Mouse (Mus musculus) lung, embryonic 15.5 days (tissue): ENCODE results near the gene Avl9. TPM values are rescaled to one million over a fixed set of nuclear protein-coding genes. Genes with fewer than 3 reads are reported as not detected.

Source experiments
- ATAC-seq: fragments of 200-750 bp; cut with Nextera tagmentation; 2 replicates; pipeline ENCODE4 v1.8.0; 2017; ENCODE audit warnings: moderate number of reproducible peaks, borderline replicate concordance; ENCODE audit not compliant: low FRiP score, low TSS enrichment; ENCODE audit errors: extremely low read depth
- H3K27ac ChIP-seq: fragments of 300-500 bp; sonication (generic); 2 replicates; pipeline ENCODE4 v1.5.1; 2015; ENCODE audit warnings: moderate library complexity, mild to moderate bottlenecking, inconsistent platforms
- H3K27me3 ChIP-seq: fragments of 300-500 bp; sonication (generic); 2 replicates; pipeline ENCODE4 v1.6.1; 2015; ENCODE audit warnings: inconsistent platforms
- H3K36me3 ChIP-seq: fragments of 300-500 bp; sonication (generic); 2 replicates; pipeline ENCODE4 v1.6.1; 2015; ENCODE audit warnings: inconsistent platforms
- H3K4me1 ChIP-seq: fragments of 300-500 bp; sonication (generic); 2 replicates; pipeline ENCODE4 v1.6.1; 2015; ENCODE audit warnings: inconsistent platforms
- H3K4me2 ChIP-seq: fragments of 300-500 bp; sonication (generic); 2 replicates; pipeline ENCODE4 v1.6.1; 2015; ENCODE audit warnings: inconsistent platforms, mild to moderate bottlenecking, moderate library complexity
- H3K4me3 ChIP-seq: fragments of 300-500 bp; sonication (generic); 2 replicates; pipeline ENCODE4 v1.5.1; 2015; ENCODE audit warnings: mild to moderate bottlenecking, inconsistent platforms
- H3K9ac ChIP-seq: fragments of 300-500 bp; sonication (generic); 2 replicates; pipeline ENCODE4 v1.6.1; 2015; ENCODE audit warnings: inconsistent platforms
- H3K9me3 ChIP-seq: fragments of 300-500 bp; sonication (generic); 2 replicates; pipeline ENCODE4 v1.6.1; 2016; ENCODE audit warnings: inconsistent platforms
- WGBS: fragments of 180-500 bp; shearing (Covaris S2); methylation state at CpG from one replicate; pipeline ENCODE4 v1.1.7; 2015; 5-methylcytosine and 5-hydroxymethylcytosine counted together
- polyA plus RNA-seq: library from polyadenylated mRNA; unstranded; fragments of >200 nt; fragmentation: Nextera tagmentation; extraction: Ambion mirVana; gene quantifications from 2 replicates; pipeline ENCODE4 v1.2.1, GENCODE M21; 2015

Avl9 gene
- 10.1 and 11.5 TPM in 2 replicates for polyA plus RNA-seq

GRCm38 (mm10) chr6:56714574-56715269, at the start of gene Avl9:
TSS of gene Avl9 (plus strand) at chr6:56714899.
- Histone ChIP-seq H3K4me1 (0 out of 2 replicates have a peak, but pooled peaks cover 11% of the 10 kb centered on the region), H3K4me3 (peak within 1 kb of the TSS; percentile 89), H3K36me3 (no peaks in the 10 kb centered on the region), H3K4me2 (peak within 1 kb of the TSS; percentile 67), H3K9me3 (no peaks in the 10 kb centered on the region), H3K27ac (peak within 1 kb of the TSS; percentile 96), H3K27me3 (no peaks in the 10 kb centered on the region), H3K9ac (peak within 1 kb of the TSS; percentile 83)
- peak; percentile 98 for ATAC-seq
- under 1% methylated on average over 64 of the region's 64 CpGs for WGBS

GRCm38 (mm10) chr6:56688238-56688637, 26.5 kb upstream of the Avl9 start:
- H3K9ac ChIP-seq = no peak overlapping the region
- 92% methylated on average over 3 of the region's 3 CpGs for WGBS

GRCm38 (mm10) chr6:56691205-56691604, 23.5 kb upstream of the Avl9 start:
- peak; percentile 49; the same call in 1 of the 2 replicates for ATAC-seq

More at GRCm38 (mm10) chr6:56688238-56688637, 26.5 kb upstream of the Avl9 start:
- Histone ChIP-seq H3K27me3 (no peaks in the 10 kb centered on the region), H3K4me3 (no peak overlapping the region), H3K36me3 (no peaks in the 10 kb centered on the region), H3K4me1 (no peaks in the 10 kb centered on the region), H3K27ac (no peak overlapping the region), H3K4me2 (no peak overlapping the region), H3K9me3 (no peaks in the 10 kb centered on the region)
- no peak for ATAC-seq

DNA sequence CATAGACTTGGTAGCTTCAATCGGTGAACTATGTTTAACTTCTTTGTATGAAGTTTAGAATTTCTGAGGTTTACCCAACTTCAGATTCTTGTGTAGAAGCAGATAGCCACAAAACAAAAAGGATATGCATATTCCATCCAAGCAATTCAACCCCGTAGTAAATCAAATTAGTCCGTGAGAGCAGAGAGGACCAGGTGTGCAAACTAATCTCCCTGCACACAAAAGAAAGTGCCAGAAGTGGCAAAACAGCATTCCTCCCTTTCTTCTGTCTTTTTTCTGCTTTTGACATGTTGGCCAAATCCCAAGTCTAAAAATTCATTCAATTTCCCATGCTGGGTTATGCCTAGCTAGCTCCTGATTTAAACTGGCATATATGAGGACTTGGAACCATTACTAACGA, 22.3 kb upstream of the Avl9 start:
- Histone ChIP-seq H3K36me3 (no peaks in the 10 kb centered on the region), H3K4me2 (no peak overlapping the region), H3K4me1 (no peaks in the 10 kb centered on the region), H3K4me3 (no peak overlapping the region), H3K9me3 (no peaks in the 10 kb centered on the region), H3K27me3 (no peaks in the 10 kb centered on the region), H3K27ac (no peak overlapping the region; the same call in 1 of the 2 replicates), H3K9ac (no peak overlapping the region)
- ATAC-seq = no peak
- 66% methylated on average over 4 of the region's 4 CpGs for WGBS

More at GRCm38 (mm10) chr6:56691205-56691604, 23.5 kb upstream of the Avl9 start:
- no peaks in the 10 kb centered on the region for H3K4me1 ChIP-seq
- H3K27me3 ChIP-seq = no peaks in the 10 kb centered on the region
- no peak overlapping the region for H3K4me2 ChIP-seq
- no peaks in the 10 kb centered on the region for H3K9me3 ChIP-seq
- WGBS = 3% methylated on average over 2 of the region's 2 CpGs
- H3K4me3 ChIP-seq = no peak overlapping the region
- no peaks in the 10 kb centered on the region for H3K36me3 ChIP-seq
- no peak overlapping the region for H3K27ac ChIP-seq
- no peak overlapping the region for H3K9ac ChIP-seq

- peak within 1 kb of the TSS; percentile 53; the same call in 1 of the 2 replicates for H3K27ac ChIP-seq
- H3K9ac ChIP-seq = peak within 1 kb of the TSS; percentile 80
- H3K36me3 ChIP-seq = no peaks in the 10 kb centered on the region
- H3K4me1 ChIP-seq = 0 out of 2 replicates have a peak, but pooled peaks cover 3% of the 10 kb centered on the region
- under 1% methylated on average over 46 of the region's 46 CpGs for WGBS
- H3K4me3 ChIP-seq = peak within 1 kb of the TSS; percentile 87
- ATAC-seq = peak; percentile 91
- no peaks in the 10 kb centered on the region for H3K9me3 ChIP-seq
- peak within 1 kb of the TSS; percentile 66 for H3K4me2 ChIP-seq
- H3K27me3 ChIP-seq = no peaks in the 10 kb centered on the region
Measured at GRCm38 (mm10) chr6:56703931-56704900, 10.5 kb upstream of the Avl9 start, which contains the start of gene Lsm5. TSS of gene Lsm5 (minus strand) at chr6:56704710.

GRCm38 (mm10) chr6:56714186-56714573, 519 bp upstream of the Avl9 start:
- H3K4me1 ChIP-seq = 0 out of 2 replicates have a peak, but pooled peaks cover 11% of the 10 kb centered on the region
- H3K4me3 ChIP-seq = peak overlapping the region; percentile 89
- no peaks in the 10 kb centered on the region for H3K27me3 ChIP-seq
- 45% methylated on average over 7 of the region's 7 CpGs for WGBS
- H3K36me3 ChIP-seq = no peaks in the 10 kb centered on the region
- no peaks in the 10 kb centered on the region for H3K9me3 ChIP-seq
- H3K9ac ChIP-seq = no peak overlapping the region
- H3K4me2 ChIP-seq = peak overlapping the region; percentile 67
- ATAC-seq = no peak
- no peak overlapping the region for H3K27ac ChIP-seq

GRCm38 (mm10) chr6:56715270-56715666, 569 bp downstream of the Avl9 start:
- under 1% methylated on average over 25 of the region's 25 CpGs for WGBS
- Histone ChIP-seq H3K4me3 (peak overlapping the region; percentile 89), H3K27ac (peak overlapping the region; percentile 96), H3K9me3 (no peaks in the 10 kb centered on the region), H3K36me3 (no peaks in the 10 kb centered on the region), H3K4me1 (0 out of 2 replicates have a peak, but pooled peaks cover 11% of the 10 kb centered on the region), H3K9ac (peak overlapping the region; percentile 83), H3K4me2 (peak overlapping the region; percentile 67), H3K27me3 (no peaks in the 10 kb centered on the region)
- ATAC-seq = no peak

DNA sequence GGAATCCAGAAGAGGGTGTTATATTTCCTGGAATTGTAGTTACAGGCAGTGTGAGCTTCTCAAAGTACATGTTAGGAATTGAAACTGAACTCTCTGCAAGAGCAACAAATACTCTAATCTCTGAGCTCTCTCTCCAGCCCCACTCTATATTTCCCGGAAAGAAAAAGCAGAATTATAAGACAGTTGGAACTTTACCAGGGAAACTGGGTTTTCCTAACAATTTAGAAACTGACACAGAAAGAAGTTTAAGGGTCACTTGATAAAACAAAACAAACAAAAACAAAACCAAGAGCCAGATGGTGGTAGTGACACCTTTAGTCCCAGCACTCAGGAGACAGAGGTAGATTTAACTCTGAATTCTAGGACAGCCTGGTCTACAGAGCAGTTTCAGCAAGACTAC, 4.4 kb downstream of the Avl9 start:
- Histone ChIP-seq H3K4me2 (no peak overlapping the region), H3K36me3 (peaks cover 6% of the 10 kb centered on the region), H3K27me3 (no peaks in the 10 kb centered on the region), H3K27ac (no peak overlapping the region), H3K4me3 (no peak overlapping the region), H3K4me1 (0 out of 2 replicates have a peak, but pooled peaks cover 17% of the 10 kb centered on the region), H3K9me3 (no peaks in the 10 kb centered on the region), H3K9ac (no peak overlapping the region)
- no peak for ATAC-seq
- WGBS = 69% methylated on average over 1 of the region's 1 CpGs

DNA sequence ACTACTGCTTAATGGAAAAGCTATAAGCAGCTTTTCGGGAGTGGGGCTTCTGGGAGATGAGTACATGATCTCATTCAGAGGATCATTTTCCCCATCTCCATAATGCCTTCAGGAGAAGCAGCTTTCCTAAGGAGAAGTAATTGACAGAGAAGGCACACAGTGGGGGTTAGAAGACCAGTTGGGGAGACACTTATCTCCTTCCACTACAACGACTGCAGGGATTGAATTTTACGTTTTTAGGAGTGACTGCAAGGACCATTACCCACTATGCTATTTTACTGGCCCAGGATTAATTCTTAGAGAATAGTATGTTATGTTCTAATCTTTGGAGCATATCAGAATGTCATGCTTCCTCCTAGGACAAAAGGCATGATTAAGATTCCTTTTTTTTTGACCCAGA, 6.2 kb downstream of the Avl9 start:
- 66% methylated on average over 3 of the region's 3 CpGs for WGBS
- Histone ChIP-seq H3K27me3 (no peaks in the 10 kb centered on the region), H3K27ac (no peak overlapping the region), H3K36me3 (peaks cover 15% of the 10 kb centered on the region), H3K9me3 (no peaks in the 10 kb centered on the region), H3K4me3 (no peak overlapping the region), H3K4me1 (0 out of 2 replicates have a peak, but pooled peaks cover 14% of the 10 kb centered on the region), H3K9ac (no peak overlapping the region), H3K4me2 (no peak overlapping the region)
- ATAC-seq = no peak

DNA sequence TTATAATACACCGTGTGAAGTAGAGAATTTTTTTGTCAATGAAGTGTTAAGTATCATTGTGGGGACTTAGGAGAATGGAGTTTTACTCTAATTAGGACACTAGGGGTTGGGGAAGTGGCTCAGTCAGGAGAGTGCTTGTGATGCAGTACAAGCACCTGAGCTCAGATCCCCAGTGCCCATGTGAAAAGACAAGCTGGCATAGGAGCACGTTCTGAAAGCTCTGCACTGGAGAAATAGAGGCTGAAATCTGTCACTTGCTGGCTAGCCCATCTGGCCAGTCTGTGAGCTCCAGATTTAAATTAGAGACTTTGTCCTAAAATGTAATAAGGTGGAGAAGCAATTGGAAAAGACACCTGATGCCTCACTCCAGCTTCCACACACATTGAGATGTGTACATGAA, 17.8 kb downstream of the Avl9 start:
- WGBS = 86% methylated on average over 2 of the region's 2 CpGs
- no peaks in the 10 kb centered on the region for H3K9me3 ChIP-seq
- no peak overlapping the region for H3K9ac ChIP-seq
- no peaks in the 10 kb centered on the region for H3K4me1 ChIP-seq
- no peaks in the 10 kb centered on the region for H3K27me3 ChIP-seq
- H3K4me3 ChIP-seq = no peak overlapping the region
- no peak overlapping the region for H3K4me2 ChIP-seq
- no peak overlapping the region for H3K27ac ChIP-seq
- peaks cover 57% of the 10 kb centered on the region for H3K36me3 ChIP-seq
- no peak for ATAC-seq

- Histone ChIP-seq H3K9ac (no peak overlapping the region), H3K4me3 (no peak overlapping the region), H3K9me3 (no peaks in the 10 kb centered on the region), H3K27ac (no peak overlapping the region), H3K4me2 (no peak overlapping the region), H3K4me1 (0 out of 2 replicates have a peak, but pooled peaks cover 3% of the 10 kb centered on the region), H3K36me3 (peaks cover 15% of the 10 kb centered on the region; the same call in 1 of the 2 replicates), H3K27me3 (no peaks in the 10 kb centered on the region)
- ATAC-seq = peak; percentile 67; the same call in 1 of the 2 replicates
- WGBS = 33% methylated on average over 5 of the region's 5 CpGs
Measured at GRCm38 (mm10) chr6:56745950-56746543, 31.3 kb downstream of the Avl9 start.
